Mouse (Mus musculus): Measurements from ENCODE around the gene Ccdc22. TPM values are rescaled to one million over a fixed set of nuclear protein-coding genes. Genes with fewer than 3 reads are reported as not detected.

Ccdc22 gene
- total RNA-seq, 1 experiment: 19.5 TPM

DNA sequence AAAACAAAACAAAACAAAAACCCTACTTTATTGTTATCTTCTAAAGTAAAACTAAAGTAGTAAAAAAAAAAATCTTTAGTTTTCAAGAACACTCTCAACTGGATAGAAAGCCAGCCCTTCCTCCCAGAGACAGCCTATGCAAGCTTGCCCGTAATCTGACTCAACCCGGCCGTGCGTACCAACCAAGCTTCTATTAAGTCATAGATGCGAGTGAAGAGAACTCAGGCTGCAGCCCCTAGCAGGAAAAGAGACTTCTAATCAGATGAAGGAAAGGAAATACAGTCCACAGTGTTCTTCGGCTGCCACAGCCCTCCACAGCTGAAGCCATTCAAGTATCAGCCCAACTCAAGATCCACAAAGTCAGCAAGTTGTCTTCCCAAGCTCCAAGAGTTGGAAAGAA, 39.0 kb downstream of the Ccdc22 start:
- no peak for DNase-seq (ENCODE audit: low read depth, low spot score)
- in situ Hi-C loops (cut with MboI; ENCODE audit: low sequenced_read_pairs in 2 of 2, unreplicated experiment in 2 of 2): loop anchor here in 1 of 2 experiments (25.0 kb wide), 1 partner anchor 104 kb away; no protein-coding TSS in a partner anchor
- H3K27ac ChIP-seq (ENCODE audit: insufficient read depth, low read depth, low read length, poor library complexity, severe bottlenecking): no peak overlapping the region
- H3K4me3 ChIP-seq (ENCODE audit: insufficient read depth in 1 of 2, low read depth in 1 of 2, low read length in 2 of 2, poor library complexity in 1 of 2, severe bottlenecking in 1 of 2): no peak overlapping the region
- TF ChIP-seq ZNF384 (IDR thresholded peaks at IDR 0.05; ENCODE audit: low read depth, low read length) (no peak), MAFK (IDR thresholded peaks at IDR 0.05; ENCODE audit: insufficient read depth, low read depth, low read length) (no peak), ZC3H11A (IDR thresholded peaks at IDR 0.05; ENCODE audit: borderline replicate concordance, low read depth, low read length) (no peak), CHD2 (IDR thresholded peaks at IDR 0.05; ENCODE audit: low read depth, low read length) (no peak), HCFC1 (IDR thresholded peaks at IDR 0.05; ENCODE audit: borderline replicate concordance, insufficient read depth, low read length) (no peak)
- no peaks in the 10 kb centered on the region for H3K36me3 ChIP-seq (ENCODE audit: control insufficient read depth, insufficient read depth, low read length, poor library complexity, severe bottlenecking)
- peaks cover 0 to 2% of the 10 kb centered on the region in 2 experiments; a peak in 1 of 4 replicates for H3K4me1 ChIP-seq (ENCODE audit: control insufficient read depth in 2 of 2, insufficient read depth in 2 of 2, low read length in 2 of 2, poor library complexity in 1 of 2)
- no peaks in the 10 kb centered on the region for H3K9me3 ChIP-seq (ENCODE audit: control insufficient read depth, insufficient read depth, low read depth, low read length)
- H3K9ac ChIP-seq (ENCODE audit: insufficient read depth, low read depth, low read length, poor library complexity, severe bottlenecking): no peak overlapping the region

- Histone ChIP-seq H3K9me3 (ENCODE audit: control insufficient read depth, insufficient read depth, low read depth, low read length) (no peaks in the 10 kb centered on the region), H3K4me3 (ENCODE audit: insufficient read depth in 1 of 2, low read depth in 1 of 2, low read length in 2 of 2, poor library complexity in 1 of 2, severe bottlenecking in 1 of 2) (no peak overlapping the region), H3K4me1 (ENCODE audit: control insufficient read depth in 2 of 2, insufficient read depth in 2 of 2, low read length in 2 of 2, poor library complexity in 1 of 2) (peaks cover 0 to 2% of the 10 kb centered on the region in 2 experiments; a peak in 1 of 4 replicates), H3K36me3 (ENCODE audit: control insufficient read depth, insufficient read depth, low read length, poor library complexity, severe bottlenecking) (no peaks in the 10 kb centered on the region), H3K27ac (ENCODE audit: insufficient read depth, low read depth, low read length, poor library complexity, severe bottlenecking) (no peak overlapping the region), H3K9ac (ENCODE audit: insufficient read depth, low read depth, low read length, poor library complexity, severe bottlenecking) (no peak overlapping the region)
- no peak for TF ChIP-seq MAFK (IDR thresholded peaks at IDR 0.05; ENCODE audit: insufficient read depth, low read depth, low read length)
- in situ Hi-C loops (cut with MboI; ENCODE audit: low sequenced_read_pairs in 2 of 2, unreplicated experiment in 2 of 2): loop anchor here in 1 of 2 experiments (25.0 kb wide), 1 partner anchor 101 kb away; no protein-coding TSS in a partner anchor
- no peak for DNase-seq (ENCODE audit: low read depth, low spot score)
Observed at GRCm38 (mm10) chrX:7563076-7563475, 42.2 kb downstream of the Ccdc22 start.

- no peak overlapping the region for H3K9ac ChIP-seq (ENCODE audit: insufficient read depth, low read depth, low read length, poor library complexity, severe bottlenecking)
- no peaks in the 10 kb centered on the region for H3K4me1 ChIP-seq (ENCODE audit: control insufficient read depth in 2 of 2, insufficient read depth in 2 of 2, low read length in 2 of 2, poor library complexity in 1 of 2)
- H3K4me3 ChIP-seq (ENCODE audit: insufficient read depth in 1 of 2, low read depth in 1 of 2, low read length in 2 of 2, poor library complexity in 1 of 2, severe bottlenecking in 1 of 2): no peak overlapping the region
- no peak for DNase-seq (ENCODE audit: low read depth, low spot score)
- in situ Hi-C loops (cut with MboI; ENCODE audit: low sequenced_read_pairs in 2 of 2, unreplicated experiment in 2 of 2): loop anchor here in 1 of 2 experiments (25.0 kb wide), 1 partner anchor 91 kb away; no protein-coding TSS in a partner anchor
- H3K27ac ChIP-seq (ENCODE audit: insufficient read depth, low read depth, low read length, poor library complexity, severe bottlenecking): no peak overlapping the region
- no peaks in the 10 kb centered on the region for H3K36me3 ChIP-seq (ENCODE audit: control insufficient read depth, insufficient read depth, low read length, poor library complexity, severe bottlenecking)
- H3K9me3 ChIP-seq (ENCODE audit: control insufficient read depth, insufficient read depth, low read depth, low read length): no peaks in the 10 kb centered on the region
- TF ChIP-seq ZC3H11A (IDR thresholded peaks at IDR 0.05; ENCODE audit: borderline replicate concordance, low read depth, low read length) (no peak), CHD2 (IDR thresholded peaks at IDR 0.05; ENCODE audit: low read depth, low read length) (no peak), ZNF384 (IDR thresholded peaks at IDR 0.05; ENCODE audit: low read depth, low read length) (no peak), HCFC1 (IDR thresholded peaks at IDR 0.05; ENCODE audit: borderline replicate concordance, insufficient read depth, low read length) (no peak), MAFK (IDR thresholded peaks at IDR 0.05; ENCODE audit: insufficient read depth, low read depth, low read length) (no peak)
Observed at GRCm38 (mm10) chrX:7553474-7553873, 51.8 kb downstream of the Ccdc22 start.

Other genes starting within 250 kb of the Ccdc22 start
- 4.0 and 5.1 TPM in 2 replicates for gene Usp27x, start 229.7 kb downstream of the Ccdc22 start, total RNA-seq (2012; rRNA removed)
- gene Foxp3, start 31.9 kb downstream of the Ccdc22 start, total RNA-seq (2012; rRNA removed): 0.49 and 0.63 TPM in 2 replicates
- gene Ppp1r3f, start 31.2 kb downstream of the Ccdc22 start, total RNA-seq (2012; rRNA removed): 1.7 and 2.4 TPM in 2 replicates
- 0.16 TPM in 1 of 2 replicates, not detected in the other for gene Cacna1f, start 1.6 kb upstream of the Ccdc22 start, total RNA-seq (2012; rRNA removed)
- 1.6 and 4.9 TPM in 2 replicates for gene Syp, start 33.0 kb upstream of the Ccdc22 start, total RNA-seq (2012; rRNA removed)
- 1.5 and 2.2 TPM in 2 replicates for gene Prickle3, start 51.7 kb upstream of the Ccdc22 start, total RNA-seq (2012; rRNA removed)
- gene Plp2, start 65.9 kb upstream of the Ccdc22 start, total RNA-seq (2012; rRNA removed): 278 and 336 TPM in 2 replicates
- 0.11 and 0.36 TPM in 2 replicates for gene Magix, start 75.7 kb upstream of the Ccdc22 start, total RNA-seq (2012; rRNA removed)
- 9.5 and 11.5 TPM in 2 replicates for gene Gpkow, start 91.6 kb upstream of the Ccdc22 start, total RNA-seq (2012; rRNA removed)
- 55.3 and 57.6 TPM in 2 replicates for gene Wdr45, start 108.8 kb upstream of the Ccdc22 start, total RNA-seq (2012; rRNA removed)
- gene Gm45208, start 116.7 kb upstream of the Ccdc22 start, total RNA-seq (2012; rRNA removed): 0.26 TPM in 1 of 2 replicates, not detected in the other
- gene Praf2, start 122.9 kb upstream of the Ccdc22 start, total RNA-seq (2012; rRNA removed): 41.9 and 48.0 TPM in 2 replicates
- gene Ccdc120, start 145.4 kb upstream of the Ccdc22 start, total RNA-seq (2012; rRNA removed): 15.8 and 22.9 TPM in 2 replicates
- gene Tfe3, start 157.0 kb upstream of the Ccdc22 start, total RNA-seq (2012; rRNA removed): 32.3 and 45.8 TPM in 2 replicates
- gene Gripap1, start 184.2 kb upstream of the Ccdc22 start, total RNA-seq (2012; rRNA removed): 14.9 and 22.6 TPM in 2 replicates
- gene Kcnd1, start 216.8 kb upstream of the Ccdc22 start, total RNA-seq (2012; rRNA removed): 3.1 and 5.4 TPM in 2 replicates
- gene Otud5, start 235.8 kb upstream of the Ccdc22 start, total RNA-seq (2012; rRNA removed): 65.3 and 71.0 TPM in 2 replicates